Mouse (Mus musculus) natural killer cell, adult 2 months (primary cell): ENCODE measurements at regions not wholly inside any gene's neighbourhood (a gene's known extent, or its start where the extent isn't known, plus 50 kb on each side); places are given as distances from the start of the nearest gene placed in this dataset.

ENCODE experiments used
- DNase-seq, 2 experiments: peaks; one replicate each; pipeline ENCODE4 v3.0.0; 2022; ENCODE audit warnings: low spot score in 2 of 2

DNA sequence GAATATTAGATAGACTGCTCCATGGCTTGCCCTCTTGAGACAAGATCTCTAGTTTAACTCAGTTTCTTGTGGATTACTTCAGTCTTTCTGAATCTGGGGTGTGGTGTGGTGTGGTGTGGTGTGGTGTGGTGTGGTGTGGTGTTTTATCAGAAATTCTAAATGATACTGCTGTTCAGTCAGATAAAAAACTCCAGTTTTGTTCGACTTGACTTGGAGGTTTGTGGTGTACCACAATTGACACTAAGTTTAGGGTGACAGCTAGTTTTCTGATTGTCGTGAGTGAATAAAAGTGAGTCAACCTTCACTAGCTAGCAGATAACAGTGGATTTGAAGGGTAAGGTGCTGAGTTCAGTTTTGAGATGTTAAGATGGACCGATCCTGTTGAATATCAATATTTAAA is 89.5 kb upstream of the Cdkn2b start:
- no peak for DNase-seq

DNA sequence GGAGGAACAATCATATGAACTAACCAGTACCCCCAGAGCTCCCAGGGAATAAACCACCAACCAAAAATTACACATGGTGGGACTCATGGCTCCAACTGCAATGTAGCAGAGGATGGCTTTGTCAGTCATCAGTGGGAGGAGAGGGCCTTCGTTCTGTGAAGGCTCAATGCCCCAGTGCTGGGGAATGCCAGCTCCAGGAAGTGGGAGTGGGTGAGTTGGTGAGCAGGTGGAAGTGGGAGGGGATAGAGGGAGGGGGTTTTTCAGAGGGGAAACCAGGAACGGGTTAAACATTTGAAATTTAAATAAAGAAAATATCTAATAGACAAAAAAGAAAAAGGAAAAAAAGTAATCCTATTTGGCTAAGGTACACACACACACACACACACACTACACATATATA is 88.4 kb upstream of the Cdkn2b start:
- no peak for DNase-seq

- no peak for DNase-seq
Observed at GRCm38 (mm10) chr4:89396020-89396419, 85.2 kb upstream of the Cdkn2b start.

- DNase-seq, result no peak
Observed at GRCm38 (mm10) chr4:89395336-89395735, 84.5 kb upstream of the Cdkn2b start.

DNA sequence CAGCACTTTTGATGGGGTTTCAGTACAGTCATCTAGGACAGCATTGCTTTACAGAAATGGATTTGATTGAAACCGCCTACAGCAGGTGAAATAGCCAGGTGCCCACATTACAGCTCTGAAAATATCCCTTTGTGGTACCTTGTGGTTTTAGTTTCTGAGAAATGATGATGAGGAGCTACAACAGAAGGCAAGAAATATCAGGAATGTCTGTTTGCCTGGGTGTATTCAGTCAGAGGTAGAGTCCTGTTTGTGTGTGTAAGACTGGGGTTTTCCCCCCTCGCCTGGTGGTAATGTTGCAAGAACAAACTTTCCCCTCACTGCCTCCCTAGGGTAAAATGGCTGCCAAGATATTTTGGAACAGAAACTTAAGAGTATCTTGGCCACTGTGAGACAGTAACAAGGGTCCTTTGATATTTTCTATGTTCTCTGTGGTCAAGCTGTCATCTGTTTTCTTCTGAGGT is 82.4 kb upstream of the Cdkn2b start:
- no peak for DNase-seq

- no peak for DNase-seq
Observed at GRCm38 (mm10) chr4:89392791-89393190, 82.0 kb upstream of the Cdkn2b start.

DNA sequence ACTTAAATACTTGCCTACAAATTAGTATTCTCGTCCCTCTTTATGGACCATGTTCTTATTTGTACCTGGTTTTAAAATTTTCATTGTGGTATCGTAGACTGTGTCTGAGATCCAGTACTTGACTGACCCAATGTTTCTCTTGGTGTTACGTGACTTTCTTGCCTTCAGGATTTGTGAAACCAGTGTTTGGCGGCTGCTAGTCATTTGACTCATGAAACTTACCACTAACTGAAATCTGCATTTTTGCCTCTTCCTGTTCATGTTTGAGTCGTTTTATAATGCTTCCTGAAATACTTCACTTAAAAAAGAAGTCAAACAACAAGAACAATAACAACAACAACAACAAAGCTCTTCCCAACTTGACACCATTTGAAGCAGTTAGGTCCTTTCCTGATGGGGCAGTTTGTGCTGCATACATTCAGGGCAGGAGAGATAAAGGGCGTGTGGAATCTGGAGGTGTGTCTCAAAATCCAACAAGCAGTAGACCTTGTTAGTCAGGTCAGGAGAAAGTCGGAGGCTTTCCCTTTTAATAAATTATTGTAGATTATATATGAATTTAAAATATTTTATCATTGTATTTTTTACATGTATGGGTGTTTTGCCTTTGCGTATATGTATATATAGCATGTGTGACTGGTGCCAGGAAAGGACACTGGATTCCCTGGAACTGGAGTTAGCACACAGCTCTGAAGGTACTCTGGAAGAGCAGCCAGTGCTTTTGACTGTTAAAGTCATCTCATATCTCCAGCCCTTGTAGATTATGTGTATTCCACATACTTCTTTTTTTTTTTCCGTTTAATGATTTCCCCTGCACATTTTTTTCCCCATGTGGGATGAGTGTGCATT is 80.8 kb upstream of the Cdkn2b start:
- DNase-seq, result no peak

DNA sequence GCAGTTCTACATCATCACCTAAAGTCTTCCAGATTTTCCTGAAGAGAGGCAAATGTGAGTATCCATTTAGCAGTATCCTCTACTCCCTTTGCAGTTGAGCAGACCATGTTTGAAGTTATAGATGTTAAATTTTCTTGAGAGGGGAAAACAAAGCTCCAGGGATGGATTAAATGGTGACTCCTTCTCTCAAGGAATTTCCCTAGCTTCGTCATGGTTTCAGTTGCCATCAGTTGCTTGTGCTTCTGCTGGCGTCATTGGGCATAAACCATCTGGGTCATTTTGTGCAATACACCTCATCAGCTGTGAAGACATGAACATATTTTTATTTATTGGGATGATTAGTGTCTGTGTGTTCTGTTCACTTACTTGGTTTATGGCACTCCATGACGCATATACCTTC is 72.7 kb upstream of the Cdkn2b start:
- no peak for DNase-seq

DNA sequence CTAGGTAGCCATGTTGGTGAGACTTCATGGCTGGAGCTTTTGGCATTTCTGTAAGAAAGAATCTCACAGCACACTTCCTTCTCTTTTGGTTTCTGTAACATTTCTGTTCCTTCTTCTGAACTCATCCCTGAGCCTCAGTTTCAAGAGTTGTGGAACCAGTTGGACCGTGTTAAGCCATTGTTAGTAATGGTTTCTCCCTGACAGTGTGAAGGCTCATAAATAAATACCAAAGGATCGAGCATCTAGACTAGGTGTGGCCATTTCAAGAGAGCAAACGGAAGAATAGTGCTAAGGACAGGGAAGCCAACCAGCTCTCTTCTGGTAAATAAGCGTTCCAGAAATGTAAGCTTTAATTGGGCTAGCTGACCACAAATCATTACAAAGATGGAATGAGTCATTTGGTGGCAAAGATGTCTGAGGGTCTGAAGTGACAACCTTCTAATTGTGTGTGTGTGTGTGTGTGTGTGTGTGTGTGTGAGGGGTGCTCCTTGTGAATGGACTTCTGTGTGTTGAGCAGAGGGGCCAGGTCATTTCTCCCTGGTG is 71.7 kb upstream of the Cdkn2b start:
- DNase-seq, result no peak

DNA sequence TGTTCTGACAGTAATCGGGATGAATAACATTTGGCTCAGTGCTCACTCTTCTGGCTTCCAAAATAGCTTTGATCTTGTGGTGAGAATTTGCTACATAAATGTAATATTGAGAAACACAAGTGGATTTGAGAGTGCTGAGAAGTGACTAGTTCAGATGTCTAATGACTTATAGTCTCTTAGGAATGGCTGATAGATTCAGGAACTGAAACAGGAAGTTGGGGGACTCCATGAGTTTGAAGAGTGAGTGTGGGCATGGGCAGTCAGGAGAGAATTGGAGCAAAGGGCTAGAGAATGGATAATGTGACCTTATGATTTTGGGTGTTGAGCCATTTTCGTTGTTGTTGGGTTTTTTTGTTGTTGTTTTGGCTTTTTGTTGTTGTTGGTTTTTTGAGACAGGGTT is 70.9 kb upstream of the Cdkn2b start:
- DNase-seq, result no peak

DNA sequence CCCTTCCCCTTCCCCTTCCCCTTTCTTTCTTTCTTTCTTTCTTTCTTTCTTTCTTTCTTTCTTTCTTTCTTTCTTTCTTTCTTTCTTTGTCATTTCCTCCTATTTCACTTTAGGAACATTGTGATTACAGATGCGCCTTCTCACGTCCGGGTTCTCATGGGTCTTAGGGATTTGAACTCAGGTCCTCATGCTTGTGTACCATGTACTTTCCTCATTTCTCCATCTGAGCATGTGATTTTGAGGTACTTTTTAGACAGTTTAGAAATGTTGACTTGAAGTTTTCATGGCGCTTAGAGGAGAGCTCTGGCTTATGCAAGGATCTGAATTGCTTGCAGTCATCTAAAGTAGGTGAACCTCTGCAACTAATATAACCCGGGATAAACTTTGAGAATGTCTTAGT is 70.2 kb upstream of the Cdkn2b start:
- no peak for DNase-seq

DNA sequence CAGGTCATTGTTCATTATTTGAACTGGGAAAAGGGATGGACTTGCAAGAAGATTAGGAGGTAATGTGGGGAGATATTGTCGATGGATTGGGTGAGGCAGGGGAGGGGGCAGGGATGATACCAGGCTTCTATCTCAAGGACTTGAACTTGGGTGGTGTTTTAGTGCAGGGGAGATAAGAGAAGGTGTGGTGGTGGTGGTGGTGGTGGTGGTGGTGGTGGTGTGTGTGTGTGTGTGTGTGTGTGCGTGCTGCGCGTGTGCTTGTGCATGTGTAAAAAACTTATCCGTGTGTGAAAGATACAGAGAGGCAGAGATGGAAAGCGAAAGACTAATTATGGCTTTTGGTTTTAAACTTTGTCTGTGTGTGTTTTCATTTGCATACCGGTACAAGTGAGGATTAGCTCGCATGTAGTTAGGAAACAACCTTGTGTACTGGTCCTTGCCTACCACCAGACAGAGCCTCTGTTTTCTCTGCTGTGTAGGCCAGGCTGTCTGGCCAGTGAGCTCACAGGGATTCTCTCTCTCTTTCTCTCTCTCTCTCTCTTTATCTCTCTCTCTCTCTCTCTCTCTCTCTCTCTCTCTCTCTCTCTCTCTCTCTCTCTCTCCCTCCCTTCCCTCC is 69.6 kb upstream of the Cdkn2b start:
- DNase-seq, result no peak

- no peak for DNase-seq
Observed at GRCm38 (mm10) chr4:89379622-89380329, 68.9 kb upstream of the Cdkn2b start.

DNA sequence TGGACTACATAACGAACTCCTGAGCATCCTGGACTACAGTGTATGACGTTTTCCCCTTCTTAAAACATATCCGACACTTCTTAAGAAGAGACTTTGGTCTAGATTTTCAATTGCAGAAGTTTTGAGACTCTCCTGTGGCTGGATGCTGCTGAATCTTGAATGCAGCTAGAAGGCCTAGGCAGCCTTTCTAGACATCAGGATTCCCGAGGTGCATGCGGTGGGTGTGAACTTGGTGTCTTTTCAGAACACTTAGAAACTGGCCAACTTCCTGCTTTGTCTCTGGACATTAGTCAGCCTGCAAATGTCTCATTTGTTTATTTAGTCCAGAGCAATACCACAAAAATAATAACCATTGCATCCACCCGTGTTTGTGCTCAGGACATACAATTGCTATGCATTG is 61.8 kb upstream of the Cdkn2b start:
- DNase-seq, result no peak

GRCm38 (mm10) chr4:89368850-89369524 is 58.1 kb upstream of the Cdkn2b start:
- no peak for DNase-seq

- DNase-seq, result no peak
Observed at GRCm38 (mm10) chr4:89366581-89367141, 55.8 kb upstream of the Cdkn2b start.

DNA sequence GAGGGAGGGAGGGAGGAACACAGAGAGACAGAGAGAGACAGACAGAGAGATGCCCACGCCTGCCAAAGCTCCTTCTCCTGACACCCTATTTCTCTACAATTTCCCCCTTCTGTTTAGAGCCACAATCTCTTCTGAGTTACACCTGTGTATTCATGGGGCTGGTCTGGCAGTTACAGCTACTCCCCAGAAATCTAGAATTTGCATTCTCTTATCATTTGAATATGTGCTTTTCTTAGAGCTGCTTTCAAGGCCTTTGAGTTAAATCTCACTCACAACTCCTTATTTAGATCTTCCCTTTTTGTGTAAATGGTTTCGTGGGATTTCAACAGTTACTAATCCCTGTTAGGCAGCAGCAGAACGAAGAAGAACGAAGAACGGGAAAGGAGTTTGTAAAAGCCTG is 55.0 kb upstream of the Cdkn2b start:
- DNase-seq, result no peak

GRCm38 (mm10) chr4:89363150-89363683 is 52.4 kb upstream of the Cdkn2b start:
- no peak for DNase-seq

DNA sequence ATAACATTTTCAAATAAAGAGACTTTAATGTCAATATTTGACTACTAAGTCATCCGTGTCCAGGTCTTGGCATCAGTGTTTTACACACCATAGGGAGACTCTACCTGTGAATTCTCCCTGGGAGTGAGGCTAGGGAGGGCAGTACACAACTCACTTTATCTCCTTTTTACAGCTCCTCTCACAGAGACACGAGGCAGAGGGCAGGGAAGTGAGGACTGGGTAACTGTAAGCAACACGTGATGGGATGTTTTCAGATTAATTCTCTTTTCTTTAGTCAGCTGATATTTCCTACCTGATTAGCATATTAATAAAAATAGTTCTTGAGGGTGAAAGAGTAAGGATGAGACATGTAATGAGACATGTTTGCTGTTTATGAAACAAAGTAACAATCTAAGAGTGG is 51.8 kb upstream of the Cdkn2b start:
- DNase-seq, result no peak

- DNase-seq, result no peak
Observed at GRCm38 (mm10) chr4:89361316-89361715, 50.5 kb upstream of the Cdkn2b start.
